Mouse (Mus musculus): ENCODE measurements around the gene Zbtb20. TPM values are rescaled to one million over a fixed set of nuclear protein-coding genes. Genes with fewer than 3 reads are reported as not detected.

The Zbtb20 gene
- polyA plus RNA-seq, 1 experiment from 2014 or later = 35.1 TPM

DNA sequence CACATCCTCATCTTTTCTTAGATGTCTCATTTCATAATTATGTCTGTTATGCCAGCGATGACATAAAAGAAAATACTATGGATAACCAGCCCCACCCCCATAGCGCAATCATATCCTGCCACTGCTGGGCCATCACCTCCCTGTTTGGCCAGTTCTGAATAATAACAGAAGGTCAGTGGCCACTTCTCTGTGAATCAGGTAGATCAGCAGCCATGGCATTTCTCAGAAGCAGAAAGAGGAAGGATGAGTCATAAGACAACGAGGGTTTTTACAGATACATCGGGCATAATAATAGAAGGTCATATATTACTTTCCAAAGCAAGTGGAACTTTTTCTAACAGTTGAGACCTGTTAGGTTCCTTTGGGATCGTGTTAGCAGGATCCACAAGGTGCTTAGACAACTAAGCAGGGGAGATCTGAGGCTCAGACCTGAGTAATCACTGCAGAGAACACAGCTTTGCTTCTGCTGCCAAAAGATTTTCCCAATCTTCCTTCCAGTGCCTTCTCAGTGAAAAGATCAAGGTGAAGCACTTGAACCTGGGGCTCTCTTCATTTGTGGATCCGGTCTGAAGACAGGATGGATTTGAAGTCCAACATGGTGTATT lies 779.6 kb downstream of the Zbtb20 start:
- Histone ChIP-seq H3K36me3 (ENCODE audit: control insufficient read depth, insufficient read depth, low read length) (no peaks in the 10 kb centered on the region), H3K9ac (replicated peaks; ENCODE audit: low read depth, low read length) (no peak overlapping the region), H3K27me3 (ENCODE audit: control insufficient read depth, insufficient read depth, low read length) (no peaks in the 10 kb centered on the region), H3K27ac (ENCODE audit: low read length) (no peak overlapping the region), H3K4me2 (replicated peaks; ENCODE audit: low read depth, low read length) (no peak overlapping the region), H3K4me3 (ENCODE audit: low read depth, low read length) (no peak overlapping the region), H3K9me3 (ENCODE audit: control insufficient read depth, low read depth, low read length) (no peaks in the 10 kb centered on the region), H3K4me1 (ENCODE audit: control insufficient read depth, insufficient read depth, low read length) (no peaks in the 10 kb centered on the region)
- ATAC-seq (ENCODE audit: insufficient number of reproducible peaks, insufficient read depth, low FRiP score, low read depth) = no peak
- WGBS = 83% methylated on average over 6 of the region's 6 CpGs

DNA sequence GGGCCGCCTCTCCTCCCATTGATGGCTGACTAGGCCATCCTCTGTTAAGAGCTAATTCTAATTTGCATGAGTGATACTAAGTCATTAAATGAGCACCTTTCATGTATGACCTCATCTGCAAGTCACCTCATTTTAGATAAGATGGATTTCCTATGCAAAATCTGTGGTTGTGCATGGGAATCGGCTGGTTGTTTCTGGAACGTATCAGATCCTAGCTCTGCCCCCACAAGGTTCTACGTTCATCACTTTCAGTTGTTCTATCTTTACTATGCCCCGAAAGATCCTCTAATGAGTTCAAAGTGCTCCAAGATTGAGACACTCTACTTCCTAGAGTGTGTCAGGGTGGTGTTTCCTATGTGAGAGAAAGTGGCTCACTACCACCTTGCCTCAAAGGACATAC lies 785.9 kb downstream of the Zbtb20 start:
- Histone ChIP-seq H3K4me2 (replicated peaks; ENCODE audit: low read depth, low read length) (no peak overlapping the region), H3K27me3 (ENCODE audit: control insufficient read depth, insufficient read depth, low read length) (no peaks in the 10 kb centered on the region), H3K4me1 (ENCODE audit: control insufficient read depth, insufficient read depth, low read length) (no peaks in the 10 kb centered on the region), H3K4me3 (ENCODE audit: low read depth, low read length) (no peak overlapping the region), H3K9me3 (ENCODE audit: control insufficient read depth, low read depth, low read length) (no peaks in the 10 kb centered on the region), H3K27ac (ENCODE audit: low read length) (no peak overlapping the region), H3K36me3 (ENCODE audit: control insufficient read depth, insufficient read depth, low read length) (no peaks in the 10 kb centered on the region), H3K9ac (replicated peaks; ENCODE audit: low read depth, low read length) (no peak overlapping the region)
- 94% methylated on average over 5 of the region's 5 CpGs for WGBS
- no peak for ATAC-seq (ENCODE audit: insufficient number of reproducible peaks, insufficient read depth, low FRiP score, low read depth)

- Histone ChIP-seq H3K27ac (ENCODE audit: low read length) (no peak overlapping the region), H3K9ac (replicated peaks; ENCODE audit: low read depth, low read length) (no peak overlapping the region), H3K4me2 (replicated peaks; ENCODE audit: low read depth, low read length) (no peak overlapping the region), H3K4me1 (ENCODE audit: control insufficient read depth, insufficient read depth, low read length) (no peaks in the 10 kb centered on the region), H3K9me3 (ENCODE audit: control insufficient read depth, low read depth, low read length) (no peaks in the 10 kb centered on the region), H3K36me3 (ENCODE audit: control insufficient read depth, insufficient read depth, low read length) (no peaks in the 10 kb centered on the region), H3K4me3 (ENCODE audit: low read depth, low read length) (no peak overlapping the region), H3K27me3 (ENCODE audit: control insufficient read depth, insufficient read depth, low read length) (no peaks in the 10 kb centered on the region)
- no peak for ATAC-seq (ENCODE audit: insufficient number of reproducible peaks, insufficient read depth, low FRiP score, low read depth)
- 86% methylated on average over 10 of the region's 10 CpGs for WGBS
Measured at GRCm38 (mm10) chr16:43662124-43663004, 786.7 kb downstream of the Zbtb20 start.

GRCm38 (mm10) chr16:43663978-43664579 lies 788.4 kb downstream of the Zbtb20 start, which contains the start of gene Tigit:
Tigit (minus strand) TSS chr16:43664146.
- WGBS = 57% methylated on average over 7 of the region's 7 CpGs
- Histone ChIP-seq H3K4me2 (replicated peaks; ENCODE audit: low read depth, low read length) (no peak within 1 kb of the TSS), H3K4me1 (ENCODE audit: control insufficient read depth, insufficient read depth, low read length) (no peaks in the 10 kb centered on the region), H3K27ac (ENCODE audit: low read length) (no peak within 1 kb of the TSS), H3K4me3 (ENCODE audit: low read depth, low read length) (no peak within 1 kb of the TSS), H3K9ac (replicated peaks; ENCODE audit: low read depth, low read length) (no peak within 1 kb of the TSS), H3K27me3 (ENCODE audit: control insufficient read depth, insufficient read depth, low read length) (no peaks in the 10 kb centered on the region), H3K9me3 (ENCODE audit: control insufficient read depth, low read depth, low read length) (no peaks in the 10 kb centered on the region), H3K36me3 (ENCODE audit: control insufficient read depth, insufficient read depth, low read length) (no peaks in the 10 kb centered on the region)
- ATAC-seq (ENCODE audit: insufficient number of reproducible peaks, insufficient read depth, low FRiP score, low read depth) = no peak

- Histone ChIP-seq H3K4me1 (ENCODE audit: control insufficient read depth, insufficient read depth, low read length) (no peaks in the 10 kb centered on the region), H3K4me3 (ENCODE audit: low read depth, low read length) (no peak overlapping the region), H3K9me3 (ENCODE audit: control insufficient read depth, low read depth, low read length) (no peaks in the 10 kb centered on the region), H3K27ac (ENCODE audit: low read length) (no peak overlapping the region), H3K4me2 (replicated peaks; ENCODE audit: low read depth, low read length) (no peak overlapping the region), H3K36me3 (ENCODE audit: control insufficient read depth, insufficient read depth, low read length) (no peaks in the 10 kb centered on the region), H3K27me3 (ENCODE audit: control insufficient read depth, insufficient read depth, low read length) (no peaks in the 10 kb centered on the region), H3K9ac (replicated peaks; ENCODE audit: low read depth, low read length) (no peak overlapping the region)
- ATAC-seq (ENCODE audit: insufficient number of reproducible peaks, insufficient read depth, low FRiP score, low read depth) = no peak
Measured at GRCm38 (mm10) chr16:43664861-43665260, 789.2 kb downstream of the Zbtb20 start.

DNA sequence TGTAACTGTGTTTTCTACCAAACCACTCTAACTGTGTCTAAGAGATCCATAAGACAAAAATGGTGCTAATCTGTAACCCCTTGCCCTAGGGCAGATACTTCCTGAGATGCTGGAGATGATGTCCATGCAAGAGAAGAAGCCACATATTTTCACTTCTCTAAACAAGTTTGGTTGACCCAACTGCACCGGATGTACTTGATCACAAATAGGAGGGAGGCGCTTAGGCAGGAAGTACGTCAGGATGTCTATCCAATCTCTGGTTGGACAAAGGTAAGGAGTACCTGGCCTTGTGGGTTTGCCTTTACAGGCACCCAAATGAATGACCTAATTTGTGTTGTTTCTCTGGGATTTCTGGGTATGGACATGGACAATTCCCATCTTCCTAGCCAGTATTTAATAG lies 792.6 kb downstream of the Zbtb20 start:
- H3K27me3 ChIP-seq (ENCODE audit: control insufficient read depth, insufficient read depth, low read length) = no peaks in the 10 kb centered on the region
- 93% methylated on average over 3 of the region's 3 CpGs for WGBS
- no peak overlapping the region for H3K4me3 ChIP-seq (ENCODE audit: low read depth, low read length)
- H3K9me3 ChIP-seq (ENCODE audit: control insufficient read depth, low read depth, low read length) = no peaks in the 10 kb centered on the region
- no peak overlapping the region for H3K9ac ChIP-seq (replicated peaks; ENCODE audit: low read depth, low read length)
- H3K4me2 ChIP-seq (replicated peaks; ENCODE audit: low read depth, low read length) = no peak overlapping the region
- H3K4me1 ChIP-seq (ENCODE audit: control insufficient read depth, insufficient read depth, low read length) = no peaks in the 10 kb centered on the region
- ATAC-seq (ENCODE audit: insufficient number of reproducible peaks, insufficient read depth, low FRiP score, low read depth) = no peak
- no peak overlapping the region for H3K27ac ChIP-seq (ENCODE audit: low read length)
- H3K36me3 ChIP-seq (ENCODE audit: control insufficient read depth, insufficient read depth, low read length) = no peaks in the 10 kb centered on the region

DNA sequence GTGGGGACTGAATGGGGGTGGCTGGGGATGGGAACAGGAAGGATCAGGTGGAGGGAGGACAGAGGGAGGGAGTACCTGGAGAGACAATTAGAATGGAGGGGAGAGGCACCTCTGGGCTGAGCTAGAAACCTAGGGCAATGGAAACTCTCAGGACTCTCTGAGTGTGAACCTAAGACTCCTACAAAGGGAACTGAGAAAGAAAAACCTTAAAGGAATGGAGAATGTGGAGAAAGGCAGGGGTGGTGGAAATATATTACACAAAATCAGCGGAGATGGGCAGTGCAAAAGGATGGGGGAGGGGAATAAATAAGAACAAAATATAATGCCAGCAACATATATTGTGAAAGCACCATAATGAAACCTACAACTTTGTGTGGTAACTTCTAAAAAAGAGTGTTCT lies 796.3 kb downstream of the Zbtb20 start:
- Histone ChIP-seq H3K9me3 (ENCODE audit: control insufficient read depth, low read depth, low read length) (no peaks in the 10 kb centered on the region), H3K4me1 (ENCODE audit: control insufficient read depth, insufficient read depth, low read length) (no peaks in the 10 kb centered on the region), H3K9ac (replicated peaks; ENCODE audit: low read depth, low read length) (no peak overlapping the region), H3K27me3 (ENCODE audit: control insufficient read depth, insufficient read depth, low read length) (no peaks in the 10 kb centered on the region), H3K27ac (ENCODE audit: low read length) (no peak overlapping the region), H3K36me3 (ENCODE audit: control insufficient read depth, insufficient read depth, low read length) (no peaks in the 10 kb centered on the region), H3K4me3 (ENCODE audit: low read depth, low read length) (no peak overlapping the region), H3K4me2 (replicated peaks; ENCODE audit: low read depth, low read length) (no peak overlapping the region)
- 83% methylated on average over 1 of the region's 1 CpGs for WGBS
- no peak for ATAC-seq (ENCODE audit: insufficient number of reproducible peaks, insufficient read depth, low FRiP score, low read depth)

GRCm38 (mm10) chr16:43672697-43673096 lies 797.0 kb downstream of the Zbtb20 start:
- no peak for ATAC-seq (ENCODE audit: insufficient number of reproducible peaks, insufficient read depth, low FRiP score, low read depth)
- H3K9me3 ChIP-seq (ENCODE audit: control insufficient read depth, low read depth, low read length) = no peaks in the 10 kb centered on the region
- no peaks in the 10 kb centered on the region for H3K36me3 ChIP-seq (ENCODE audit: control insufficient read depth, insufficient read depth, low read length)
- no peak overlapping the region for H3K9ac ChIP-seq (replicated peaks; ENCODE audit: low read depth, low read length)
- no peaks in the 10 kb centered on the region for H3K27me3 ChIP-seq (ENCODE audit: control insufficient read depth, insufficient read depth, low read length)
- H3K4me2 ChIP-seq (replicated peaks; ENCODE audit: low read depth, low read length) = no peak overlapping the region
- no peaks in the 10 kb centered on the region for H3K4me1 ChIP-seq (ENCODE audit: control insufficient read depth, insufficient read depth, low read length)
- H3K4me3 ChIP-seq (ENCODE audit: low read depth, low read length) = no peak overlapping the region
- H3K27ac ChIP-seq (ENCODE audit: low read length) = no peak overlapping the region
